In the genomic region with DNA sequence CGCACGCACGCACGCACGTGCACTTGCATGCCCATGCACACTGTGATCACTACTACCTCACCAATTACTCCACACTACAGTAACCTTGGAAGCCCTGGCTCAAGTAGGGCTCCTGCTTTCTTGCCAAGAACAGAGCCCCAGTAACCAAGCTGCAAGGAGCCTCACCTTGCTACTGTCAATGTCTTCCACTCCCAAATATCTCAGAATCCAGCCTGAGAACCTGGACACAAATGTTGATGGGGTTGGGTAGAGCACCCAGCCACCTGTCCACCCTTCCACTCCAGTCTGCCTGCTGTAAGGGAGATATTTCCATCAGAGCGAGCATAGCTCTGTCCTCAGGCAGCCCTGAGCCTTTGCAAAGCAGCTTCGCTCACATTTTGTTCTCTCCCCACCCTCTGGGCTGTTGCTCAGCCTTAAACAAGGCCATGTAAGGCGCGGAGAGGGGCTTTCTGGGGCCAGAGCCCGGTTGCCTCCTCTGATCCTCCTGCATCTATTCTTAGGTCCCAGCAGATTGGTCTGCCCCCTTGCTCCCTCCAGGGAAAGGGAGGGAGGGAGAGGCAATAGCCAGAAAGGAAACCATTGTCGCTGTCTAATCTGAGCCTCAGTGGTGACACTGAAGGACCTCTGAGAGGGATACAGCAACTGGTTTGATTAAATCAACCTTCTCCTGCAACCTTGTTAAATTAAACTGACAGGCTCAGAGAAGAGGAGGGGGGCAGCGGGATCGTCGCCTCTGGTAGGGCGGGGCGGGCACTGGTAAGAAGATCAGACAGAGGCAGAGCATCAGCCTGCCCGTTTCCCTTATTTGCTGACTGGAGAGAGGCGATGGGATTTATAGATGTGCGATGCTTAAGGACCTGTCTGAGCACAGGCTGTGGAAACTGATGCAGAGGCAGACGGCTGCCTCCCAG, we compare ENCODE assay signal across 9 mouse cellular contexts. TPM values are rescaled to one million over a fixed set of nuclear protein-coding genes. Genes with fewer than 3 reads are reported as not detected.
DNase-seq lines count a peak whose midpoint lies in the region; ATAC-seq and TF ChIP-seq lines count a peak whose summit lies in the region.
"Had no signal": no experiment of that assay in that cellular context is flagged by ENCODE, and none has a peak within 500 bp of the region (broad histone marks: within the 10 kb centered on the region; RNA-seq: fewer than 3 reads in every experiment).

No protein-coding gene starts in this region.

- no peaks in the 10 kb centered on the region for H3K9me3 ChIP-seq in heart, embryonic 14.5 days (ENCODE audit: control insufficient read depth, low read length)
- H3K9me3 ChIP-seq in midbrain, embryonic 11.5 days (ENCODE audit: control insufficient read depth, low read length), result no peaks in the 10 kb centered on the region
- H3K9me3 ChIP-seq: G1E had no signal

- ATAC-seq in heart, embryonic 14.5 days (ENCODE audit: insufficient number of reproducible peaks, insufficient read depth, low FRiP score, low read depth), result peak; percentile 82
- ATAC-seq in midbrain, embryonic 11.5 days (ENCODE audit: low FRiP score), result peak; percentile 91
- no peak for ATAC-seq in activated CD4-positive, CD25-positive, alpha-beta regulatory T cell, adult 4 months

- no peak for TF ChIP-seq CTCF in layer of hippocampus, adult 2 months (conservative IDR thresholded peaks at IDR 0.05)

- peak overlapping the region; percentile 58 for H3K4me2 ChIP-seq in heart, embryonic 14.5 days (ENCODE audit: low read length)
- peak overlapping the region; percentile 19 for H3K4me2 ChIP-seq in midbrain, embryonic 11.5 days

- H3K36me3 ChIP-seq in heart, embryonic 14.5 days (ENCODE audit: control insufficient read depth, insufficient read depth, low read length), result no peaks in the 10 kb centered on the region
- H3K36me3 ChIP-seq in midbrain, embryonic 11.5 days (ENCODE audit: control insufficient read depth, insufficient read depth, low read length), result no peaks in the 10 kb centered on the region
- H3K36me3 ChIP-seq: G1E had no signal

- 0 out of 2 replicates have a peak, but pooled peaks cover 5% of the 10 kb centered on the region for H3K27me3 ChIP-seq in heart, embryonic 14.5 days (ENCODE audit: control insufficient read depth, insufficient read depth, low read length)
- H3K27me3 ChIP-seq in midbrain, embryonic 11.5 days (ENCODE audit: control insufficient read depth, insufficient read depth, low read length), result no peaks in the 10 kb centered on the region

- 22% methylated on average over 20 of the region's 20 CpGs for WGBS in heart, embryonic 14.5 days
- 21% methylated on average over 20 of the region's 20 CpGs for WGBS in midbrain, embryonic 11.5 days

- peaks cover 26 to 50% of the 10 kb centered on the region in 2 experiments for H3K4me1 ChIP-seq in heart, embryonic 14.5 days (ENCODE audit: control insufficient read depth in 2 of 2, insufficient read depth in 2 of 2, low read length in 2 of 2)
- peaks cover 21% of the 10 kb centered on the region for H3K4me1 ChIP-seq in midbrain, embryonic 11.5 days (ENCODE audit: control insufficient read depth, insufficient read depth, low read length)

- peak overlapping the region; percentile 85 for H3K27ac ChIP-seq in layer of hippocampus, adult 2 months
- H3K27ac ChIP-seq in heart, embryonic 14.5 days (replicated peaks in 1 of 2; ENCODE audit: control insufficient read depth in 1 of 2, insufficient read depth in 1 of 2, low read depth in 2 of 2, low read length in 2 of 2), result peak overlapping the region; percentile 95 to 97
- H3K27ac ChIP-seq in midbrain, embryonic 11.5 days (ENCODE audit: low read depth, low read length), result peak overlapping the region; percentile 79

- DNase-seq in layer of hippocampus, adult 2 months (ENCODE audit: low spot score in 2 of 2), result no peak
- no peak for DNase-seq in layer of hippocampus, postnatal 36 days
- DNase-seq in cerebellum, postnatal 10 days, result peak; percentile 76 to 79
- DNase-seq in midbrain, embryonic 11.5 days (ENCODE audit: low spot score, missing footprints), result peak; percentile 91
- DNase-seq in layer of hippocampus, adult 8-10 months (ENCODE audit: low spot score in 2 of 2), result no peak
- no peak for DNase-seq in Muller cell, postnatal 12 days (ENCODE audit: inconsistent ontology term)

- peak overlapping the region; percentile 66 for H3K9ac ChIP-seq in heart, embryonic 14.5 days (ENCODE audit: low read length)
- peak overlapping the region; percentile 39 for H3K9ac ChIP-seq in midbrain, embryonic 11.5 days (ENCODE audit: low read length)

- peak overlapping the region; percentile 9; the same call in 1 of the 2 replicates for H3K4me3 ChIP-seq in layer of hippocampus, adult 2 months
- H3K4me3 ChIP-seq in heart, embryonic 14.5 days (ENCODE audit: control insufficient read depth in 1 of 2, insufficient read depth in 1 of 2, low read depth in 1 of 2, low read length in 2 of 2), result peak overlapping the region; percentile 12 to 13
- H3K4me3 ChIP-seq in midbrain, embryonic 11.5 days (ENCODE audit: low read depth, low read length), result no peak overlapping the region; the same call in 1 of the 2 replicates

RNA-seq across cellular contexts. Expression of a gene that starts 8.4 kb away (rescaled TPM):
- total RNA-seq in layer of hippocampus, adult 2 months (2021), result 10 to 100 TPM; 12.5 to 12.9 TPM
- total RNA-seq in layer of hippocampus, postnatal 36 days (2021), result 10 to 100 TPM; 11.1 to 11.9 TPM
- polyA plus RNA-seq in heart, embryonic 14.5 days (2014; fragmentation: Nextera tagmentation; extraction: Ambion mirVana), result 17.0 and 20.2 TPM in 2 replicates
- polyA plus RNA-seq in midbrain, embryonic 11.5 days (2014; fragmentation: Nextera tagmentation; extraction: Ambion mirVana), result 46.3 and 52.7 TPM in 2 replicates
- total RNA-seq in layer of hippocampus, adult 8-10 months (2022), result 10 to 100 TPM; 12.6 to 13.5 (median 13.1) TPM
- 1 to 10 TPM; 9.7 to 9.8 TPM for polyA plus RNA-seq in activated CD4-positive, CD25-positive, alpha-beta regulatory T cell, adult 4 months (2017; shearing (Covaris generic))

RNA-seq across cellular contexts. Expression of a gene that starts 8.7 kb away (rescaled TPM):
- total RNA-seq in layer of hippocampus, adult 2 months (2021), result 10 to 100 TPM; 74.1 to 74.9 TPM
- total RNA-seq in layer of hippocampus, postnatal 36 days (2021), result 10 to 100 TPM; 70.4 to 75.5 TPM
- polyA plus RNA-seq in heart, embryonic 14.5 days (2014; fragmentation: Nextera tagmentation; extraction: Ambion mirVana), result 1.2 and 1.7 TPM in 2 replicates
- 0.34 and 0.56 TPM in 2 replicates for polyA plus RNA-seq in midbrain, embryonic 11.5 days (2014; fragmentation: Nextera tagmentation; extraction: Ambion mirVana)
- total RNA-seq in layer of hippocampus, adult 8-10 months (2022), result 10 to 100 TPM; 69.6 to 79.1 (median 72.2) TPM
- 1 to 10 TPM; 1.7 to 2.4 TPM for polyA plus RNA-seq in activated CD4-positive, CD25-positive, alpha-beta regulatory T cell, adult 4 months (2017; shearing (Covaris generic))

Comparison
In these comparisons a context has a peak if more than half of its experiments do, and no peak if none do; other contexts are left out.
1. DNase-seq: peak in cerebellum, postnatal 10 days (2 of 2) and midbrain, embryonic 11.5 days (single experiment); none in layer of hippocampus, adult 2 months (0 of 2), layer of hippocampus, postnatal 36 days (0 of 2), layer of hippocampus, adult 8-10 months (0 of 2) and Muller cell, postnatal 12 days (single experiment).
2. Peak in every context shown above with its lines, with median percentiles within 50 percentile points of each other: H3K27ac ChIP-seq.